In the genomic region with DNA sequence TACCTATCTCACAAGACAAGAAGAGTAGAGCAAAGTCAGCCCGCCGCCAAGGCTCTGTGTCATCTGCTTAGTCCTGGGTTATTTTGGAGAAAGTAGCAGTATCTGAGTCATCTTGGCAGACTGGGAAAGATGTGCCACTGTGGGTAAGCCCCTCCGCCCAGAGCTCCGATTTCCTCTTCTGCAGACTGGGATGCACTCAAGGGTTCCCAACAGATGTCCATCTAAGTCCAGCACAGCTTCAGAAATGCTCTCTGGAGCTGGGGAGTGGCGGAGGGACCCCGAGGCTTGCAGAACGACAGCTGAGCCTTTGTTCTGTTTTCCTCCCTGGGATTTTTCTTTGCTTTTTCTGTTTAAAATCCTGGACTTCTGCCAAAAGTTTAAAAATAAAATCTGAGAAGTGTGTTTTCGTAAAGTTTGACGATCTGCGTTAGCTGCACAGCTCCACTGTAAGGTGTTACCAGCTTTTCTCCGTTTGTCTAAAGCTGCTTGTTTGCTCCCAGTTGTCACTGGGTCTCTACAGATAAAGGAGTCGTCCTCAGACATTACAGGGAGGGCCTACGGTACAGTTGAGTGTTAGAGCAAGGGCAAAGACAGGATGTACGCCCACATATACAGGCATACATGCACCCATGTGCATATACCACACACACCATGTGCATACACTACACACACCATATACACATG, we compare ENCODE assay signal across 12 mouse cellular contexts.
A peak's percentile ranks its signal among the peaks of the same experiment; 100 is the strongest.
DNase-seq lines count a peak whose midpoint lies in the region; ATAC-seq lines count a peak whose summit lies in the region.
"Had no signal": no experiment of that assay in that cellular context is flagged by ENCODE, and none has a peak within 500 bp of the region (broad histone marks: within the 10 kb centered on the region; RNA-seq: fewer than 3 reads in every experiment).

No protein-coding gene starts in this region.

- H3K27me3 ChIP-seq in heart, embryonic 10.5 days (ENCODE audit: insufficient read depth, poor library complexity, severe bottlenecking) = no peaks in the 10 kb centered on the region
- H3K27me3 ChIP-seq in midbrain, embryonic 15.5 days (replicated peaks) = no peaks in the 10 kb centered on the region
- H3K27me3 ChIP-seq in midbrain, embryonic 16.5 days (ENCODE audit: control insufficient read depth, insufficient read depth, low read depth, low read length) = no peaks in the 10 kb centered on the region
- no peaks in the 10 kb centered on the region for H3K27me3 ChIP-seq in limb, embryonic 12.5 days
- H3K27me3 ChIP-seq: midbrain, embryonic 12.5 days had no signal

- no peak overlapping the region for H3K27ac ChIP-seq in heart, embryonic 10.5 days
- H3K27ac ChIP-seq in midbrain, embryonic 15.5 days = 0 out of 2 replicates have a peak overlapping the region, but pooled peaks have one; percentile 38
- H3K27ac ChIP-seq in midbrain, embryonic 16.5 days (ENCODE audit: low read length) = no peak overlapping the region
- H3K27ac ChIP-seq in limb, embryonic 12.5 days = peak overlapping the region; percentile 75
- H3K27ac ChIP-seq: midbrain, embryonic 12.5 days had no signal

- no peaks in the 10 kb centered on the region for H3K9me3 ChIP-seq in heart, embryonic 10.5 days
- no peaks in the 10 kb centered on the region for H3K9me3 ChIP-seq in midbrain, embryonic 15.5 days
- H3K9me3 ChIP-seq in midbrain, embryonic 16.5 days (replicated peaks; ENCODE audit: control insufficient read depth, low read length, poor library complexity, severe bottlenecking) = no peaks in the 10 kb centered on the region
- no peaks in the 10 kb centered on the region for H3K9me3 ChIP-seq in limb, embryonic 12.5 days
- H3K9me3 ChIP-seq: G1E; midbrain, embryonic 12.5 days had no signal

- no peak overlapping the region for H3K4me2 ChIP-seq in midbrain, embryonic 15.5 days
- no peak overlapping the region for H3K4me2 ChIP-seq in midbrain, embryonic 16.5 days (ENCODE audit: low read length)
- no peak overlapping the region for H3K4me2 ChIP-seq in limb, embryonic 12.5 days
- H3K4me2 ChIP-seq: midbrain, embryonic 12.5 days had no signal

- no peak overlapping the region for H3K4me3 ChIP-seq in heart, embryonic 10.5 days
- no peak overlapping the region for H3K4me3 ChIP-seq in midbrain, embryonic 15.5 days
- H3K4me3 ChIP-seq in midbrain, embryonic 16.5 days (ENCODE audit: low read depth, low read length) = no peak overlapping the region
- H3K4me3 ChIP-seq in limb, embryonic 12.5 days (replicated peaks) = no peak overlapping the region
- H3K4me3 ChIP-seq: midbrain, embryonic 12.5 days had no signal

- H3K4me1 ChIP-seq in heart, embryonic 10.5 days = peaks cover 6% of the 10 kb centered on the region; the same call in 1 of the 2 replicates
- H3K4me1 ChIP-seq in midbrain, embryonic 15.5 days = 0 out of 2 replicates have a peak, but pooled peaks cover 4% of the 10 kb centered on the region
- H3K4me1 ChIP-seq in midbrain, embryonic 16.5 days (ENCODE audit: control insufficient read depth, insufficient read depth, low read length) = no peaks in the 10 kb centered on the region
- peaks cover 22% of the 10 kb centered on the region for H3K4me1 ChIP-seq in limb, embryonic 12.5 days (replicated peaks)

- H3K36me3 ChIP-seq in heart, embryonic 10.5 days = no peaks in the 10 kb centered on the region
- H3K36me3 ChIP-seq in midbrain, embryonic 15.5 days (replicated peaks) = no peaks in the 10 kb centered on the region
- H3K36me3 ChIP-seq in midbrain, embryonic 16.5 days (ENCODE audit: control insufficient read depth, insufficient read depth, low read length) = no peaks in the 10 kb centered on the region
- peaks cover 14% of the 10 kb centered on the region for H3K36me3 ChIP-seq in limb, embryonic 12.5 days
- H3K36me3 ChIP-seq: G1E; midbrain, embryonic 12.5 days had no signal

- WGBS in heart, embryonic 10.5 days = 63% methylated on average over 14 of the region's 14 CpGs
- 67% methylated on average over 14 of the region's 14 CpGs for WGBS in midbrain, embryonic 15.5 days
- 66% methylated on average over 14 of the region's 14 CpGs for WGBS in midbrain, embryonic 16.5 days
- WGBS in limb, embryonic 12.5 days = 64% methylated on average over 14 of the region's 14 CpGs

- no peak for ATAC-seq in midbrain, embryonic 15.5 days (replicated peaks)
- ATAC-seq in midbrain, embryonic 16.5 days = no peak
- ATAC-seq in limb, embryonic 12.5 days (ENCODE audit: insufficient number of reproducible peaks, insufficient read depth, low FRiP score, low TSS enrichment, low read depth) = peak; percentile 26; the same call in 1 of the 2 replicates

- intact Hi-C loops in heart, postnatal 36 days (cut with DNase I) = no loop called here

- no peak overlapping the region for H3K9ac ChIP-seq in midbrain, embryonic 15.5 days
- no peak overlapping the region for H3K9ac ChIP-seq in midbrain, embryonic 16.5 days (ENCODE audit: low read depth, low read length)
- no peak overlapping the region for H3K9ac ChIP-seq in limb, embryonic 12.5 days (replicated peaks)
- H3K9ac ChIP-seq: midbrain, embryonic 12.5 days had no signal

- peak; percentile 56 for DNase-seq in heart, embryonic 10.5 days (ENCODE audit: low spot score)
- no peak for DNase-seq in heart, postnatal 36 days
- no peak for DNase-seq in adrenal gland, postnatal 36 days
- DNase-seq in embryo, embryonic 11 days = no peak
- no peak for DNase-seq in T-cell, adult 2 months (ENCODE audit: low spot score)
- DNase-seq: heart, adult 18-20 months; kidney, postnatal 4 days had no signal

Comparison
In these comparisons a context has a peak if more than half of its experiments do, and no peak if none do; other contexts are left out.
1. H3K27ac ChIP-seq: peak in midbrain, embryonic 15.5 days (single experiment) and limb, embryonic 12.5 days (single experiment); none in heart, embryonic 10.5 days (single experiment) and midbrain, embryonic 16.5 days (single experiment).